Mouse (Mus musculus) heart, postnatal 4 days (tissue): ENCODE measurements around the gene Chmp6. TPM values are rescaled to one million over a fixed set of nuclear protein-coding genes. Genes with fewer than 3 reads are reported as not detected.

Experiments
- DNase-seq: peaks from one replicate; pipeline ENCODE4 v3.0.0; 2021
- total RNA-seq, 2 experiments: library from RNA; stranded (reverse); gene quantifications; 2 replicates each; pipeline ENCODE4 v1.2.3; 2021

Gene Chmp6
- total RNA-seq, 2 experiments from 2014 or later, result 42.4 to 43.3 TPM

- peak; percentile 86 for DNase-seq
These were observed 3.8 kb upstream of the Chmp6 start for GRCm38 (mm10) chr11:119909436-119909835.

- no peak for DNase-seq
These were observed 396 bp upstream of the Chmp6 start for GRCm38 (mm10) chr11:119912845-119913244.

- no peak for DNase-seq
These were observed 684 bp downstream of the Chmp6 start for GRCm38 (mm10) chr11:119913935-119914314.

DNA sequence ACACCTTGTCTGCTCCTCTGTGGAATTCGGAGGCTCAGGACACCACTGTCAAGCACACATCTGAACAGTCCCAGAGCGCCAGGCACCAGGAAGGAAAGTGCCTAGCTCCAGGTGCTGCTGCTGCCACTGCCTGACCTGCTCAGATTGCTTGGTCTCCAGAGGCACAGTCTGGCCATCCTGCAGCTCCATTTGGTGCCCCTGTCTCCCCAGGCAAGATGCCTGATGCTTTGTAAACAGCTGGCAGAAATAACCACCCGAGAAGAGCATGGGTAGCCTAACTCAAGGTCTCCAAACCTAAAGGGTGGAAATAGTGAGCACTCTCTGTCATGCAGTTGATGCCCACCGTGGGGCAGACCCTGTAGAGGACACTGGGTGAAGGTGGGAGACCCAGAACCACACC is 1.1 kb downstream of the Chmp6 start:
- DNase-seq, result no peak

DNA sequence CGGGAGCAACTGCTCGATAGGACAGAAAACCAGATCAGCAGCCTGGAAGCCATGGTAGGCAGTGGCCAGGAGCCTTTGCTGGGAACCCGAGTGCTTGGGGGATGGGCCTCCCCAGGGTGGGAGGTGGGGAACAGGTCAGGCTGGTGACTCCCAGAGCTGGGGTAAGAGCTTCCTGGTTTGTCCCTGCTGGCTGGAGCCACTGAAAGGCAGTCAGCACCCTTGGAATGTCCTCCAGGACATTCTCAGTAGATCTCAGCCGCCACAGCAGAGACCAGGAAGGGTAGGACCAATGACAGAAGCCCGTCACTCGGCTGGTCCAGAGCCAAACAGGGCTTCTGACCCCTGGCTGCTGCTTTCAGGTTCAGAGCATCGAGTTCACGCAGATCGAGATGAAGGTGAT is 2.4 kb downstream of the Chmp6 start:
- DNase-seq, result no peak

DNA sequence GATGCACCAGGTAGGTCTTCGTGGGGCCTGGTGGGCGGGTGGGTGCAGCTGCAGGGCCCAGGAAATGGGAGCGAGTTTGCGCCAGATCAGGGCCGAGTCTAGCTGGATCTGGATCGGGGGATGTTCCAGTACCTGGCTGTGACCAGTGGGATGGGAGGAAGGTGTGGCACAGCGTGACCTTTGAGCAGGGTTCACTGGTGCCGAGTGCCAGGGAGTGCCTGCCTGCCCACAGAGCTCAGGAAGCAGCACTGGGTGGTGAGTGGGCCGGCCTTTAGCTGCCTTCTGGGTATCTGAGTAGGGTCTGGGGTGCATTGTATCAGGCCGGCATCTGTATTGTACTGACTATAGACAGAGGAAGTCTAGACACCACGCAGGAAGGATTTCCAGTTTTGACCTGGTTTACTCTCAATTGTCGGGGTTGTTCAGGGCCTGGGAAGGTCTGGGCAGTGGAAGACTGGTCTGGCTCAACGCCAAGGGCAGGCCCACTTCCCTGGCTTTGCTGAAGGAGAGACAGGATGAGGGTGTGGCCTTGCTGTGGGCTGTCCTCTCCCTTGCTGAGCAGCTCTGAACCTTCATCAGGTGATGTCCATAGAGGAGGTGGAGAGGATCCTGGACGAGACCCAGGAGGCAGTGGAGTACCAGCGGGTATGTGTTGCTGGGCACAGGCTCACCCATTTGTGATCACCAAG is 3.0 kb downstream of the Chmp6 start:
- peak; percentile 77 for DNase-seq

DNA sequence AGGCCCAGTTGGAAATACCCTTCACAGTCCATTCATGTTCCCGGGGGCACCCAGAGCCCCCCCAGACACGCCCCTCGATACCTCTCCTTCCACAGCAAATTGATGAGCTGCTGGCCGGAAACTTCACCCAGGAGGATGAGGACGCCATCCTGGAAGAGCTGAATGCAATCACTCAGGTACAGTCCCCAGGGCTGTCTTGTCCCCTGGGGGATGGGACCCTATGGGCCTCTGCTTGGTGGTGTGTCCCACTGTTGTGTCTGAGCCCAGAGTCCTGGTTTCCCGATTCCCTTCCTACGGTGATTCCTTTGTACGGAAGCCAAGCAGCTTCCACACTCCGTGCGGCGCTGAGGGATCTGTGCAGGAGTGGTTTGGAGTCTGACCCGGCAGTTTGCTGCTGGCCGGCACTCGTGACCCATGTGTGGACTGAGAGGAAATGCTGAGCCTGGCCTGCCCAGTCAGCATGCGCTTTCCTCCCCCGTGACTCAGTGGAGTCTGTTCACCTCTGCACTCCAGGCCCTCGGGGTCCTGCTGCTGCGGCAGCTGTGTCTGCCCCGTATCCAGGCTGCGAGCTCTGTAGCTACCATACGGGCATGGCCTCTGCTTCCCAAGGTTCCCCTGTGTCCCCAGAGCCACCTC is 3.7 kb downstream of the Chmp6 start:
- DNase-seq, result no peak

DNA sequence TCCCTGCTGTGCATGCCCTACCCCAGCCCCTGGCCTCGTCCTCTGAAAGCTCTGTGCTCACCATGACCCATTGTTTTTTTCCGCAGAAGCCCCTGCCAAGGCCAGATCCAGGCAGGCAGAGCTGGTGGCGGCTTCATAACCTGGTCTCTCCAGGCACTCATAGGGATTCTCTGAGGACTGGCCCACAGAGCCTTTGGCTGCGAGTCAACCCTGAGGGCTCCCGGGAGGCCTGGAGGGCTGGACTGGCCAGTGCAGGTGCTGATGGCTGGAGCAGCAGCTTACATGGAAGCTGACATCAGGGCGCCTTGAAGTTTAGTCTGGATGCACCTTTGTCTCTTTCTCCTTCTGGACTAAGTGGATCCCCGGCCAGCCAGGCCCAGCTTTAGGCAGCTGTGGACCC is 5.3 kb downstream of the Chmp6 start:
- DNase-seq, result no peak

DNA sequence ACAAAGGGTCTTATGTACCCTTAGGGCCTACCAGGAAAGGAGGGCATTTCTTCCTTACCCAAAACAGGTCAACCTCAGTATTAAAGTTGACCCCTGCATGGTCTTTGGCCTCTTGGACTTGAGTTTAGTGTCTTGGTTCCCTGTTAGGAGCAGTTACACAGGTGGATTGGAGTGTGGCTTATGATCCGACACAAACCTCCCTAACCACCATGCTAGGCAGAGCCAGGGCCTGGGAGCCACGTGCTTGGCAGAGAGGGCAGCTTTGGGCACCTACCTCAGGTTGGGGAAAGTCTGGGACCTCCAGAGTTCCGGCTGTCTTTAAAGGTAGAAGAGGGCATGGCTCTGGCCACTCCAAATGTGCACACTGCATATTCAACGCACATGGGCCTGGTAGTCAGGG is 6.2 kb downstream of the Chmp6 start:
- DNase-seq, result no peak

DNA sequence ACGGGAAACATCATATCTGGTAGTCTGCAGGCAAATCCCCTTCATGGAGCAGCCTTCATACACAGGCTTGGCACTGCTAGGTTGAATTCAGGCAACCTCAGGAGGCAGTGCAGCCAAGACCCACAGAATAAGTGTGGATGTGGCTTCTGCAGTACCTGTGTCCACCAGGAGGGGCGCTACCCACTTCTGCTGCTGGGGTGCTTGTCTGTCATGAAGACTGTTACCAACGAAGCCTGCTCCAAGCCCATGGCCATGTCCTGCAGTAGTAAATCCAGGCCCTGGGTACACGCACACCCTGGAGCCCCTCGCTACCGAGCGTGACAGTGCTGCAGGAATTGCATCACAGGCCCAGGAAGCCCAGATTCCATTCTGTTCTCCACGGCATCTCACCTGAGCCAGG is 6.7 kb downstream of the Chmp6 start:
- DNase-seq, result peak; percentile 87

DNA sequence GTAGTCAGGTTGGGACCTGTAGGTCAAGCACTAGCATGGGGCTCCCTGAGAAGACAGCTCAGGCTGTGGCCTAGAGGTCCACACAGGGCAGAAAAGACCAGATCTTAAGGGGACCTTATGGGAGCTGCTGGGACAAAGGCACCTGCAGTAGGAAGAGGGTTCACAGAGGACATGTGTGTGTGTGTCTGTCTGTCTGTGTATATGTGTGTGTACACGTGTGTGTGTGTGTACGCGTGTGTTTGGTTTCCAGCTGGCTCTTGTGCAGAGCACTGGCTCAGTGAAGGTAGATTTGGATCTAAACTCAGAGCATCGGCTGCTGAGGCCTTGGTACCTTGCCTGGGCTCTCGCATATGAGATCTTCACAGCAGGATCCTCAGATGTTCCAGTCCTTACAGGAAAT is 7.4 kb downstream of the Chmp6 start:
- no peak for DNase-seq

DNA sequence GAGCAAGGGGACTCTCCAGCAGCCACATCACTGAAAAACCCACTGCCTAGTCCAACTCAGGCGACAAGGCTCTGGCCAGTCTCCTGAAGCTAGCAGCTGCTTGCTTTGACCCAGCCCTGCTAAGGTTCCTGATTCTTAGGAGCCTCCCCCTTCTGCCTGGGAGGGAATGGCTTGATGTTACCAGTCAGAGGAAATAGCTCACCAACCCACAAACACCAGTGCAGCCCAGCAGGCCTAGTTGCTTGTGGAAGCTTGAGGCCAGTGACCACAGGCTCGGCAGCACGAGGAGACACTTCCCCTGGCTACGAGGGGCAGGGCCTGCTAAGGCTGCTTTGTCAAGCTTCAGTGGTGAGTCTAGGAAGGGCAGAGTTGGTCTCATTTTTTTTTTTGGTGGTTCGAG is 11.9 kb downstream of the Chmp6 start:
- no peak for DNase-seq

DNA sequence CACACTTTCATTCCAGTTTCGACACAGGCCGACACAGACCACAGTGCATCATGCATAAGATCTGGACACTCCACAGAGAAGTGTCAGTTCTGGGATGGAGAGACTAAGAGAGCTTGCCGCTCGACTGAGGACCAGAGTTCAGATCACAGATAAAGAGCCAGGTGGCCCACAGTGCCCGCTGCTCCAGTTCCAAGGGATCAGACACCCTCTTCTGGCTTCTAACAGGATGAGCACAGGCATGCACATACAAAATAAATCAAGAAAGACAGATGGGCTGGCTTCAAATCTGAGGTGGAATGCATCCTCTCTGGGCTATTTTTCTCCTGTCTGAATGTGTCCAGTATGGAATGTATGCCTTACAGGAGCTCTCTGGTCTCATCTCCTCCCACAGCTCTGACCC is 13.5 kb downstream of the Chmp6 start:
- DNase-seq, result no peak

GRCm38 (mm10) chr11:119928023-119928681 is 14.9 kb downstream of the Chmp6 start:
- peak; percentile 60 for DNase-seq

DNA sequence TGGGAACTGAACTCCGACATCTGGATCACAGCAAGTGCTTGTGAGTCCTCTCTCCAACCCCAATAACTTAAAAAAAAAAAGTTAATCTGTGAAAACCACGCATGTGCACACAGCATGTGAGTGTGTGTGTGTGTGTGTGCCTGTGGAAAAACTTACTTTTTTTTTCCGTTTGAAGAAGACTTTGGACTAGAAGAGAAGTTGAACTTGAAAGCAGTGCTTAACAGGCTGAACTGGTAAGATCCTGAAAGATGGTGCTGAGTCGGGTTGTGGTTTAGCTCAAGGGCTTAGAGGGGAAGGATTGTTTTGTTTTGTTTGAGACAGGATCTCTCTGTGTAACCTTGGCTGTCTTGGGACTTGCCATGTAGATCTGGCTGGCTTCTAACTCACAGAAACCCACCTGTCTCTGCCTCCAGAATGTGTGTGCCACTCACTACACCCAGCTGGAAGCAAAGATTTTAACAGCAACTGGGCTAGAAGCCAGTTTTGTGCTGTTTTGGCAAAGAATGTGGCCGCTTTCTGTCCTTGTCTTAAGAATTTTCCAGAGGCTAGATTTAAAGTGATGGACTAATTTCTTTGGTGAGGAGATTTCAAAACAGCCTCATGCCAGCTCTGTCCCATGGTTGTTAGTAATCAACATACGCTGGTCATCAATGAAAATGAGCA is 16.5 kb downstream of the Chmp6 start:
- DNase-seq, result no peak

DNA sequence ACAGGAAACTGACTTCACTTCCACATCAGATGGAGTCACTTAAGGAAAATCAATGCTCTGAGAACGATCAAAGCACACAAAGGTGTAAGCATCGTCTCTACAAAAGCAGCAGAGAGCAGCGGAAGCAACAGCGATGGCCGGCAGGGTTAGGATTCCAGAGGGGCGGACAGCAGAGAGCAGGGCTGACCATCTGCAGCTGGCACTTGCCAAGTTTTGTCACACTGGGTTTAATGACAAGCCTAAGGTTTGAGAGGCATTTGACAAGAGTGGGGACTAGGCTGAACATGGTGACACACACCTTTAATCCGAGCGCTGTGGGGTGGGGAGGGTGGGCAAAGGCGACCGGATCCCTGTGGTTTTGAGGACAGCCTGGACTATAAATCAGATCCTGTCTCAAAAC is 18.6 kb downstream of the Chmp6 start:
- no peak for DNase-seq

GRCm38 (mm10) chr11:119933142-119933541 is 19.9 kb downstream of the Chmp6 start:
- DNase-seq, result no peak

DNA sequence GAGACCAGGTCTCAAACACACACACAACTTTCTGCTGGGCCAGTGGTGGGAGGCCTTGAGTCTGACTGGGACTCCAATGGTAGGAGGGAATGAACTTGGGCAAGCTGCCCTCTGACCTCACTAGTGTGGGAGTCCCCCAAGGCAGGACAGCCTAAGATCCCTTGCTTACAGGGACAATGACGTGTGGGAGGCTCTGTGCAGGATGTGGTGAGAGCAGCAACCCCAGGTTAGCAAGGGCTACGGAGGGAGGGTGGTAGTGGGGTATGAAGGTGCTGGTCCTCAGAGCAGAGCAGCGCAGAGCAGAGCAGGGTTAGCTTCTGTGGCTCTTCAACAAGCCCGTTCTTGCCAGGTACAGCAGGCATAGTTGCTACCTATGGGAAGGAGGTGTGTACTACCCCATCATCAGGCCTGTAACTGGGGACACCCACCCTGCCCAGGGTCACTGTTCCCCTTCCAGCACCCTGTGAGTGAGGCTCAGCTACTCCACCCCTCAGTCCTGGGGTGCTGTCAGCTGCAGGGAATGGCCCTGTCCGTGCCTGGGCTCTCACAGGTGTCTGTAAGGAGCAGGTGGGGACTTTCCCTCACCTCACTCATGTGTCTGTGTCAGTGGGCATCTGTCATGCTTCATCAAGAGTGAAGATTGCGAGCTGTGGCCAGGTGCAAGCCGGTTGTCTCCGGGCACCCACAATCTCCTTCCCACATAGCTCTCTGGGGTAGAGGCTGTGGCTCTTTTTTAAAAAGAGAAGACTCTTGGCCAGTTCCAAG is 20.8 kb downstream of the Chmp6 start:
- no peak for DNase-seq

- no peak for DNase-seq
These were observed 21.5 kb downstream of the Chmp6 start for GRCm38 (mm10) chr11:119934773-119935172.

DNA sequence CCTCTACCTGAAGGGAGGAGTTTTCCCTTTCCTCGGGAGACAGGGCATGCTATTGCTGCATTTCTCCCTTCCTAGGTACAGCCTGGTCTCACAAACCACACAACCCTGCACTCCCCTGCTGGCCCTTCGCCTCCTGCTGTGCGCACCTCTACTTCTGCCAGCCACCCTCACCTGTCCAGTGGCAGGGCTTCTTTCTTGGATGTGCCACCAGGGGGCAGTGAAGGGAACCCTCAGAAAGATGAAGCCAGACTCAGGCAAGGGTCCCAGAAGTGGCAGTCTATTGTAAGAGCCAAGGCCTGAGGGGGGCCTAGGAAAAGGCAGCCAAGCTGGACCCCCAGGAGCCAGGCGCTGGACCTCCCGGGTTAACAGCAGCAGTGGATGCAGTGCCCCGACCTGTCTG is 22.2 kb downstream of the Chmp6 start:
- DNase-seq, result peak; percentile 77

- DNase-seq, result no peak
These were observed 23.2 kb downstream of the Chmp6 start for GRCm38 (mm10) chr11:119936456-119936855.

DNA sequence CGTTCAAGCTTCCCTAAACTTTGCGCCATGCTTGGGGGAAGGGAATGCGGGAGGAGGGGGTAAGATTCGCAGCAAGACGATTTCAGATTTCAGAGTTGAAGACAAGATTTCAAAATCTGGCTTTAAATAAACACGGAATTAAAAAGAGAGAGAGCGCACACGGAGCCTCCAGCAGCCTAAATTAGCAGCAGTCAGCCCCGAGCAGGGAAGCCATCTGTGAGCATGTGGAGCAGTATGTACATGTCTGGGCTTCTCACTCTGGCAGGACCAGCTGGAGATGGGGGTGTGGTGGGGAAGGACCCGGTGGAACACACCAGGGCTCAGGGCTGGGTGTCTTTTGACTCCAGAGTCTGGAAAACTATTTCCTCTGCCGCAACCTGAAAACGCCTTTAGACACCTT is 24.0 kb downstream of the Chmp6 start:
- DNase-seq, result no peak
